Mouse (Mus musculus): ENCODE data around the gene Pcp4.

GRCm38 (mm10) chr16:96439682-96440081, 27.7 kb upstream of the Pcp4 start:
- TF ChIP-seq POLR2A (IDR thresholded peaks at IDR 0.05; ENCODE audit: borderline replicate concordance, extremely low read depth, low read depth, low read length) (no peak), CTCF (IDR thresholded peaks at IDR 0.05; ENCODE audit: insufficient read depth, low read length) (no peak)
